Mouse (Mus musculus): ENCODE data around the gene Ccdc69.

The Ccdc69 gene

DNA sequence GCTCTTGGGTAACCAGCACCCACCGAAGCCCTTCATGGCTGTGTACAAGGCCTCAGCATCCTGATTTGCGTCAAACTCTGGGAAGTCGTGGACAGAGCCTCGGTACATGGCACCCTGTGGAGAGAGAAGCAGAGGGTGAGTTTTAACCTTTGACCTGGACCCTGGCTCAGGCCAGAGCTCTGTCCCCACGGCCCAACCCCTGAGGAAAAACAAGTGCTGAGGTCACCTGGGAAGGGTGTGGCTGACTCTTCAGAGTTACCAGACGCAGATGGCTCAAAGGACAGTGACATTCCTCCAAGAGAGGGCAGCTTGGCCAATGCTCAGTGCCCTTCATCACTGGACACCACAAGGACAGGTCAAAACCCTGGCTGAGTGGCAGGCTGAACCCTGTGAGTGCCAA is 64.1 kb downstream of the Ccdc69 start:
- no peak for DNase-seq (ENCODE audit: low read depth, low spot score)

- DNase-seq (ENCODE audit: low read depth, low spot score) = no peak
Measured at GRCm38 (mm10) chr11:55012551-55013521, 65.1 kb downstream of the Ccdc69 start.

DNA sequence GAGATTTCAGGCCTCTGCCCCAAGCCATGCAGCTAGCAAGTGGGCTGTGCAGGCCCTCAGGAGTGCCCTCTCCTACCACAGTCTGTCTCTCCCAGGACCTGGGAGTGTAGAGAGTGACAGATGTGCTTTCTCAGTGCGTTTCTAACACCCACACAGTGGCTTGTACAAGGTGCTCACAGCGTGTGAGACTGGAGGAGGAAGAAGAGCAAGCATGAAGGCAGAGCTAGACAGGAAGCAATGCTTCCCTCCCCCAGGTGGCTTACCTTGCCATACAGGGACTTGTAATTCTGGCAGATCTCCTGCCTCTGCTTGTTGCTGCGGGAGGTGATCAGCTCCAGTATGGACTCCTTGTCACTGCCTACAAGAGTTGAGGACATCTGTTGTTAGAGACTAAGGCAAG is 66.5 kb downstream of the Ccdc69 start:
- DNase-seq (ENCODE audit: low read depth, low spot score) = no peak

DNA sequence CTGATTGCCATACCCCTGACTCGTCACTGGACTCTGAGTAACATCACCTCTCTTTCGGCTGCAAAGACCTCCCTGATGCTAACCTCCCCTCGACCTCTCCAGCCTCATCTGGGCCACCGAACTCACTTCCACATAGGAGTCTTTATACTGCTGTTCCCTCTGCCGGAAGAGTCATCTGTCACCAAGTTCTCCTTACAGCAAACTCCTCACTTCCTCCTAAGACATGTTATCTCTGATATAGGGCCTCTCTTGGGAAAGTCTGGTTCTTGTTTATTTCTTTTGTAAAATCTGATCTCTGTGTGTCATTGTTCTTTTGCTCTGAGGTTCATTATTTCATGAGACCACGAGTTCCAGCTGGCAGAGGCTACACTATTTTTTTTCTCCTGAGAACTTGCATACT is 69.7 kb downstream of the Ccdc69 start:
- DNase-seq (ENCODE audit: low read depth, low spot score) = no peak

DNA sequence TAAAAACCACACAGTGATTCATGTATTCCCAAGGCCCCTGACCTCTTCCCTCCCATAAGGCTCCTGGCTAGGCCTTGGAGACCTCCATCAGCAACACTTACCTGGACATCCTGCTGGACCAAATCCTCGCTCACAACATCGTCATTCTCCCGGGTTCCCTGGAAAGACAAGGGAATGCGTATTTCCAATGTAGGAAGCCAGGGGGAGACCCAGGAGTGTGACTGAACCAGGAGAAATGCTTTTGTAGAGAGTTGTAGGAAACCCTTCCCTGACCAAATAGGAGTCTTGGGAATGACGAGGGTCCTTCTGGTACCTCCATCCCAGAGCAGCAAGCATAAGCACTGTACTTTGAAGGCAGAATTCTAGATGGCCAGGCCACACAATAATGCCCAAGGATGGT is 72.2 kb downstream of the Ccdc69 start:
- no peak for DNase-seq (ENCODE audit: low read depth, low spot score)

DNA sequence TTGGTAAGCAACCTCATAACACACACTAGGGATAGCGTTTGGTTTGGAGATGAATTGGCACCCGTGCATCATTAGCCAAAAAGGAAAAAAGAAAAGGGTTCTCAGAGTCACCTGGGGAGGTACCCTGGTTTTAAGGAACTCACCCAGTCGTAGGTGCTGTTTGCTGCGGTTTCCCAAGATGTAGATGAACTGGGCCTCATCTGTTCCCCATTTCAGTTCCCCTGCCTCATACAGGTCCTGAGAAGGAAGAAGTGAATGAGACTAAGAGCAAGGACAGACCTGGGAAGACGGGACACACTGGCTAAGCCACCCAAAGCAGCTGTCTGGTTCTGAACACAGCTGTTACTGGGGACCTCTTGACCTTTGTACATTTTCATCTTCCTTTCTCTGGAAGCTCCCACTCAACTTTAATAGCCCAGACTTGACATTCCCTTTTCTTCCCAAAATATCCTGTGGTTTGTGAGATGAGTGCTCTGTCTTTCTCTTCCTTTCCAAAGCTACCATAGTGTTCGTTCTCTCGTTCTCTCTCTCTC is 72.9 kb downstream of the Ccdc69 start:
- no peak for DNase-seq (ENCODE audit: low read depth, low spot score)
